Mouse (Mus musculus) kidney, embryonic 15.5 days (tissue): ENCODE results near the gene Sorcs3. TPM values are rescaled to one million over a fixed set of nuclear protein-coding genes. Genes with fewer than 3 reads are reported as not detected.
A peak's percentile ranks its signal among the peaks of the same experiment; 100 is the strongest.

ENCODE experiments used
- ATAC-seq: fragments of 200-750 bp; cut with Nextera tagmentation; replicated peaks from 2 replicates; pipeline ENCODE4 v1.8.0; 2017; ENCODE audit warnings: moderate TSS enrichment; ENCODE audit not compliant: low FRiP score
- H3K27ac ChIP-seq: fragments of 300-500 bp; sonication (generic); 2 replicates; pipeline ENCODE4 v1.5.1; 2015; ENCODE audit warnings: mild to moderate bottlenecking, inconsistent platforms
- H3K27me3 ChIP-seq: fragments of 300-500 bp; sonication (generic); 2 replicates; pipeline ENCODE4 v1.6.1; 2015; ENCODE audit warnings: inconsistent platforms
- H3K36me3 ChIP-seq: fragments of 300-500 bp; sonication (generic); 2 replicates; pipeline ENCODE4 v1.6.1; 2015; ENCODE audit warnings: inconsistent platforms
- H3K4me1 ChIP-seq: fragments of 300-500 bp; sonication (generic); 2 replicates; pipeline ENCODE4 v1.6.1; 2015; ENCODE audit warnings: inconsistent platforms
- H3K4me2 ChIP-seq: fragments of 300-500 bp; sonication (generic); 2 replicates; pipeline ENCODE4 v1.6.1; 2015; ENCODE audit warnings: moderate library complexity, mild to moderate bottlenecking, inconsistent platforms
- H3K4me3 ChIP-seq: fragments of 300-500 bp; sonication (generic); replicated peaks from 2 replicates; pipeline ENCODE4 v1.5.1; 2015; ENCODE audit warnings: mild to moderate bottlenecking, inconsistent platforms
- H3K9ac ChIP-seq: fragments of 300-500 bp; sonication (generic); 2 replicates; pipeline ENCODE4 v1.6.1; 2015; ENCODE audit warnings: mild to moderate bottlenecking, inconsistent platforms
- H3K9me3 ChIP-seq: fragments of 300-500 bp; sonication (generic); replicated peaks from 2 replicates; pipeline ENCODE4 v1.6.1; 2016; ENCODE audit warnings: inconsistent platforms
- whole genome bisulfite sequencing: fragments of 180-500 bp; shearing (Covaris S2); methylation state at CpG from one replicate; pipeline ENCODE4 v1.1.7; 2015; ENCODE audit warnings: mixed read lengths; 5-methylcytosine and 5-hydroxymethylcytosine counted together
- polyA plus RNA-seq: library from polyadenylated mRNA; unstranded; fragments of >200 nt; fragmentation: Nextera tagmentation; extraction: Ambion mirVana; gene quantifications from 2 replicates; pipeline ENCODE4 v1.2.1, GENCODE M21; 2015

Gene Sorcs3
- 1.0 and 1.1 TPM in 2 replicates for polyA plus RNA-seq

- Histone ChIP-seq H3K4me2 (peak within 1 kb of the TSS; percentile 89), H3K27me3 (peaks cover 50% of the 10 kb centered on the region), H3K4me3 (peak within 1 kb of the TSS; percentile 49), H3K27ac (no peak within 1 kb of the TSS), H3K9me3 (no peaks in the 10 kb centered on the region), H3K36me3 (no peaks in the 10 kb centered on the region), H3K4me1 (peaks cover 43% of the 10 kb centered on the region), H3K9ac (peak within 1 kb of the TSS; percentile 26; the same call in 1 of the 2 replicates)
- under 1% methylated on average over 68 of the region's 70 CpGs for WGBS
- ATAC-seq = peak; percentile 63
Observed at GRCm38 (mm10) chr19:48205929-48206814, at the start of gene Sorcs3. Sorcs3 (plus strand) TSS chr19:48206025.

GRCm38 (mm10) chr19:48165341-48165740 is 40.5 kb upstream of the Sorcs3 start:
- Histone ChIP-seq H3K27ac (no peak overlapping the region), H3K36me3 (no peaks in the 10 kb centered on the region), H3K4me1 (no peaks in the 10 kb centered on the region), H3K9me3 (no peaks in the 10 kb centered on the region), H3K27me3 (no peaks in the 10 kb centered on the region), H3K4me2 (no peak overlapping the region), H3K9ac (no peak overlapping the region), H3K4me3 (no peak overlapping the region)
- 76% methylated on average over 3 of the region's 3 CpGs for WGBS
- no peak for ATAC-seq

DNA sequence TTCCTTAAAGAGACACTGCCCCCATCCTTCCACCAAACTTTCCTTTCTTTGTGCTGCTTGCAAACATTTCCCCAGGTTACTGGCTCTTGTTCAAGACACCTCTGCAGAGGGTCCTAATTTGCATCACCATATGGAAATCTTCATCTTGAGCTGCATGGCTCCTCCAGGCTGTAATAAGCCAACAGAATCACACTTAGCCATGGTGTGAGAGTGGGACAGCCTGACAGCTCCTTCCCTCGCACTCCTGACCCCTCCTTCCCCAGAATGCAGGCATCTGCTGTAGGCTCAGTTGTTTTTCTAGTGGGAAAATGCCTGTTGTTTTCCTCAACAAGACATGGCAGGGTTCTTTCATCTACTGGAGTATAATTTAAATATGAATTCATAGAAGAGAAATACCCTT is 38.7 kb upstream of the Sorcs3 start:
- H3K4me2 ChIP-seq = no peak overlapping the region
- WGBS = 37% methylated on average over 1 of the region's 1 CpGs
- H3K9me3 ChIP-seq = no peaks in the 10 kb centered on the region
- ATAC-seq = no peak
- H3K4me1 ChIP-seq = no peaks in the 10 kb centered on the region
- H3K9ac ChIP-seq = no peak overlapping the region
- H3K27me3 ChIP-seq = no peaks in the 10 kb centered on the region
- no peak overlapping the region for H3K27ac ChIP-seq
- no peak overlapping the region for H3K4me3 ChIP-seq
- H3K36me3 ChIP-seq = no peaks in the 10 kb centered on the region

DNA sequence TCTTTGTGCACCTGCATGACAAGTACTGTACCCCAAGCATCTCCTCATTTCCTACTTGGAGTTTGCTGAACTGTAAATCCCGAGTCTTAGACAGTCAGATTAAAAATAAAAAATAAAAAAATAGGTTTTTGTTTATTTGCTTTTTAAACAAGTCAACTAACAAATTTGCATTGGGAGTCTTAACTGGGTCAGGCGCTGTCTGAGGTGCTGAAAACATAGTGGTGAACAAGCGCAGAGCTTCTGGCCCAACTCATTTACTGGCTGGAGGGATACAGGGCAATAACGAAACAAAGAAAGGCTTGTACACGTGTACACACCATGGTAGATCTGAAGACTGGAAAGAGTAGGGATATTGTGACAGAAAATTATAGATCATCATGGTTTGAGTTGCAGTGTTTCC is 37.5 kb upstream of the Sorcs3 start:
- Histone ChIP-seq H3K36me3 (no peaks in the 10 kb centered on the region), H3K27ac (no peak overlapping the region), H3K9me3 (no peaks in the 10 kb centered on the region), H3K4me2 (no peak overlapping the region), H3K9ac (no peak overlapping the region), H3K4me3 (no peak overlapping the region), H3K27me3 (no peaks in the 10 kb centered on the region), H3K4me1 (no peaks in the 10 kb centered on the region)
- WGBS = 55% methylated on average over 5 of the region's 5 CpGs
- ATAC-seq = no peak

GRCm38 (mm10) chr19:48174717-48175116 is 31.1 kb upstream of the Sorcs3 start:
- 68% methylated on average over 4 of the region's 4 CpGs for WGBS
- H3K36me3 ChIP-seq = no peaks in the 10 kb centered on the region
- H3K9me3 ChIP-seq = no peaks in the 10 kb centered on the region
- no peak overlapping the region for H3K9ac ChIP-seq
- H3K4me2 ChIP-seq = no peak overlapping the region
- ATAC-seq = no peak
- no peak overlapping the region for H3K27ac ChIP-seq
- H3K27me3 ChIP-seq = no peaks in the 10 kb centered on the region
- H3K4me1 ChIP-seq = no peaks in the 10 kb centered on the region
- H3K4me3 ChIP-seq = no peak overlapping the region

GRCm38 (mm10) chr19:48203928-48204470 is 1.8 kb upstream of the Sorcs3 start:
- Histone ChIP-seq H3K27me3 (peaks cover 50% of the 10 kb centered on the region), H3K9ac (no peak overlapping the region), H3K9me3 (no peaks in the 10 kb centered on the region), H3K36me3 (no peaks in the 10 kb centered on the region), H3K27ac (no peak overlapping the region), H3K4me3 (peak overlapping the region; percentile 49), H3K4me2 (peak overlapping the region; percentile 89), H3K4me1 (peaks cover 43% of the 10 kb centered on the region)
- ATAC-seq = no peak; the same call in 1 of the 2 replicates
- WGBS = 2% methylated on average over 22 of the region's 22 CpGs

DNA sequence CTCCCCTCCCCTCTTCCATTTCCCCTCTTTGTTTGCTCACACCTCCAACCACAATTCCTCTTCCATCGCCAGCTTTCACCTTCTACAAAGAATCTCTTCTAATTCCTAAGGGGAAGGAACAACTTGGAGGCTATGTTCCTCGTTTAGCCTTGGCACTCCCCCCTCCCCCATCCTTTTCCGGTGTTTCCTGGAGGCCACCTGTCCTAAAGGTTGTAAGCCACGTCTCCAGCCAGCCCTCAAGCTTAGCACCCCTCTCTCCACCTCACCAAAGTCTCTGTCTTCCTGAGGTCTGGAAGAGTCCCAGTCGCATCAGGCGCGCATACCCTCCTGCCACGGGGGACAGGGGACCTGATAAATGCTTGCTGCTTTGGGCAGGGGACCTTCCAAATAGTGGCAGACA is 1.3 kb upstream of the Sorcs3 start:
- no peaks in the 10 kb centered on the region for H3K9me3 ChIP-seq
- H3K27ac ChIP-seq = no peak overlapping the region
- H3K4me3 ChIP-seq = peak overlapping the region; percentile 49
- peak overlapping the region; percentile 89 for H3K4me2 ChIP-seq
- 0 out of 2 replicates have a peak overlapping the region, but pooled peaks have one; percentile 26 for H3K9ac ChIP-seq
- 2% methylated on average over 8 of the region's 8 CpGs for WGBS
- ATAC-seq = no peak
- H3K4me1 ChIP-seq = peaks cover 43% of the 10 kb centered on the region
- peaks cover 50% of the 10 kb centered on the region for H3K27me3 ChIP-seq
- H3K36me3 ChIP-seq = no peaks in the 10 kb centered on the region

DNA sequence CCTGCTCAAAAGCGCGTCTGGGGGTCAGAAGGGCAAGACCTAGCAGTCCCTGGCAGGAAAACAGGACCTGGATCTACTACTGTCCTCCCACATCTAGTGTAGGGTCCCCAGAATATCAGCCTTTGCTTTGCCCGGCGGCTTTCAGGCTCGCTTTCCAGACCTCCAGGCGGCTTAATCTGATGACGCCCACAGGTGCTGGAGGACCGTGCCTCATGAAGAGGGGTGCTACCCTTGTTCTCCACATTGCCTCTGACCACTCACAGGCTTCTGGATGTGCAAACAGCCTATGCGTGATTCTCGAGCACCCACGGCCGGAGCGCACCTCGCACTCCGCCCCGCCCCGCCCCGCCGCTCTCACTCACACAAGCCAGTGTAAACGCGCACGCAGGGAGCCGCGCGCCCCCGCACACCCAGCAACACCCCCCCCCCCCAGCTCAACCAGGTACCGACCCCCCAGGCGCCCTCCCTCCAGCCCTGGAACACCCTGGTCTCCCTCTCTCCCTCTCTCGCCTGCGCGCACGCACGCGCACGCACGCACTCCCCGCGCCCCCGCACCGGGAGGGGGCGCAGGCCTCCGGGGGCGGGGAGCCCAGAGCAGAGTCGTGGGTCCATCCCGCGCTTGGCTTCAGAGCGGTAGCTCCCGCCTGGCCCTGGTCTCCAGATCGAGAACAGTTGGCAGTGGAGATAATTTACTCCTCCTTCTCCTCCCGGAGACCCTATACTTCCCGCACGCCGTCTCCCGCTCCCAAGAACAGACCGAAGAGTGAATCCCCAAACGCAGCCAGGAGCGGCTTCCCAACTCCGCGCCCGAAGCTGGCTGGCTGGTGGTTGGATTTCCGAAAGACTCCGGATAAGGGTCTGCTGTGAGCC is 698 bp upstream of the Sorcs3 start:
- no peaks in the 10 kb centered on the region for H3K36me3 ChIP-seq
- WGBS = 2% methylated on average over 53 of the region's 62 CpGs
- H3K9ac ChIP-seq = peak overlapping the region; percentile 26; the same call in 1 of the 2 replicates
- H3K4me3 ChIP-seq = peak overlapping the region; percentile 49
- H3K27ac ChIP-seq = no peak overlapping the region
- H3K27me3 ChIP-seq = peaks cover 50% of the 10 kb centered on the region
- H3K4me2 ChIP-seq = peak overlapping the region; percentile 89
- ATAC-seq = peak; percentile 37
- no peaks in the 10 kb centered on the region for H3K9me3 ChIP-seq
- H3K4me1 ChIP-seq = peaks cover 43% of the 10 kb centered on the region

DNA sequence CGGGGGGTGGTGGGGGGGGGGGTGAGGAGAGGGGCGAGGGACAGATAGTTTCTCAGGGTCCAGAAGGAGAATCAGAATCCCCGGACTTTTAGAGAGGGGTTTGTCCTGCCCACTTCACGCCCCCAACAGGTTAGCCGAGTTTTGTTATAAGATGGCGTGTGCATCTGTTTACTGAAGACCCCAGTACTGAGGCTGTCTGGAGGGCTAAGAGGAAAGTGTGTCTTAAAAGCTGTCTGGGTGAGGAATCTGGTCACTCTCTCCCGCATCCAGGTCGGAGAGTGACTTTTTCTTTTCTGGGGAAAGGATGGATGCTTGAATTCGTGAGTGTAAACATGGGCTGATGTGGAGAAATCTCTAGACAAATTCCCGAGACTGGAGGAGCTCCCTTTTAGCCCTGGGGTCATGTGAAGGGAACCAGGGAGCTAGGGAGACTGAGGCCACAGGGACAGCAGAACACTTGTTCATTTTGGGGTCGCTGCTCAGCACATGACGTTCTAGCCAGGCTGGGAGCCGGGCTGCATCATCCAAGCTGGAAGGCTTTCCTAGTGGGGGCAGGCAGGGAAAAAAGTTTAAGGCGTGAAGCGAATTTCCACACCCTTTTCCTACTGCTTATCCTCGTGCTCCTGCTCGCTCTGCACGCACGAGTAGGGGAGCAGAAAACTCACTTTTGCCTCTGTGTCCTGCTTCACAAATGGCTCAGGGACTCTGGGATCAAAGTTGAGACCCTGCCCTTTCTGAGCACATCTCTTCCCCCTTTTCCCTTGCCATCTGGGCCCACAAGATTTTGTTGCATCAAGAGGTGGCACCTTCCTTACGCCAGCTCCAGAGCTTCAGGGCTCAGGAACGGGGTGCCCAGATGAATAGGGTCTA is 1.3 kb downstream of the Sorcs3 start:
- Histone ChIP-seq H3K4me1 (peaks cover 43% of the 10 kb centered on the region), H3K27ac (no peak overlapping the region), H3K9me3 (peaks cover under 1% of the 10 kb centered on the region; the same call in 1 of the 2 replicates), H3K36me3 (no peaks in the 10 kb centered on the region), H3K27me3 (peaks cover 50% of the 10 kb centered on the region), H3K4me2 (peak overlapping the region; percentile 89), H3K4me3 (peak overlapping the region; percentile 49), H3K9ac (no peak overlapping the region)
- ATAC-seq = no peak
- 3% methylated on average over 21 of the region's 21 CpGs for WGBS

DNA sequence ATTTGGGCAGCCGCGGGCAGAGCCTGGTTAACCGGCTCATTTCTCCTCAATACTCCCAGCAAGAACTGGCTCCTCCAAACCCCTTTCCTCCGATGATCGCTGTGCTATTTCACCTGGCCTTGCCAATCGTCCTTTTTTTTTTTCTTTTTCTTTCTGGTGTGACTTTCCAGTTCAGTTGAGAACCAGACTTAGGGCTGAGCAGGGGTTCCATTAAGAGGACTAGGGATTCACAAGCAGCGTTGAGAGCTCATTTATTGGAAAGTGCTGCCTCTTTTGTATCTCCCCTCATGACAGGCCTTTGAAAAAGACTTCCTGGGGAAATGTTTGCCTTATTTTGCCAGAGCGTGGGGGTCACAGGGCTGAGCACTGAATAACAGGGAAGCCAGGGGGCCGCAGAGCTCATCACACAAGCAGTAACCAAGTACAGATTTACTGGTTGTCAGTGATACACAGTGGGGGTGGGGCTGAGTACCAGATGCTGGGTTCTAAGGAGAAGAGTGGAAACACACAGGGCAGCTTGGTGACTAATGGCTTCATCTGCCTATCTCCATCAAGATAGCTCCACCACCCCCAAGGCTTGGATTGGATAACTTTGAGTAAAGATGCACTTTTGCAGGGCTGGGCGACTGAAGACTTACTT is 2.0 kb downstream of the Sorcs3 start:
- Histone ChIP-seq H3K36me3 (no peaks in the 10 kb centered on the region), H3K4me2 (peak overlapping the region; percentile 89), H3K4me3 (peak overlapping the region; percentile 49), H3K9ac (no peak overlapping the region), H3K9me3 (peaks cover 3% of the 10 kb centered on the region; the same call in 1 of the 2 replicates), H3K27ac (no peak overlapping the region), H3K4me1 (peaks cover 43% of the 10 kb centered on the region), H3K27me3 (peaks cover 50% of the 10 kb centered on the region)
- ATAC-seq = no peak
- 8% methylated on average over 10 of the region's 10 CpGs for WGBS

- Histone ChIP-seq H3K4me2 (no peak overlapping the region), H3K4me3 (no peak overlapping the region), H3K27ac (no peak overlapping the region), H3K9me3 (peaks cover 3% of the 10 kb centered on the region; the same call in 1 of the 2 replicates), H3K36me3 (no peaks in the 10 kb centered on the region), H3K27me3 (no peaks in the 10 kb centered on the region), H3K4me1 (no peaks in the 10 kb centered on the region), H3K9ac (no peak overlapping the region)
- ATAC-seq = no peak
Observed at GRCm38 (mm10) chr19:48215379-48215778, 9.6 kb downstream of the Sorcs3 start.
